Mouse (Mus musculus) lung, postnatal 0 days (tissue): ENCODE data around the gene Fcrl5.
"Not testable (repeated sequence)": the region's sequence is repeated elsewhere in the genome, so short reads cannot be mapped to it uniquely, and the experiment has no call there.

ENCODE experiments used
- CTCF ChIP-seq: IDR thresholded peaks from 2 replicates; pipeline ENCODE4 v1.5.1; 2016; ENCODE audit warnings: antibody characterized with exemption, mild to moderate bottlenecking
- EP300 ChIP-seq: IDR thresholded peaks from 2 replicates; pipeline ENCODE4 v1.6.1; 2016; ENCODE audit warnings: antibody characterized with exemption, mild to moderate bottlenecking, control low read depth

DNA sequence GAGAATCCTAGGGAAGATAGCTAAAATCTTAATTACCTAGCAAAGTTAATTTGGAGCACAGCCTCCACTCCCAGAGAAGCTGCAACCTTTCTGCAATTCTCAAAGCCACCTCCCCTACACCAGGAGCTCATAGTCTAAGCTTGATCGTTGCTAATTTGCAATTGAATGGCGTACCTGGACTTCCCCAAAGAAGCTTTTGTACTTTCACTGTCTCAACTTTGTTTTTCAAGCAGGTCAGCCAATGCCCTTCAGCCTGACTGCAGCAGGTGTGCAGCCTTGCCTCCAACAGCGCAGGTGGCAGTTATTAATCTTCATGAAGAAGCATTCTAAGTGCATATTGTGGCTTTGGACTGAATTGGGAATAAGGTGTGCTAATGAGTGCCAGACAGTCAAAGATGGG lies 42.4 kb downstream of the Fcrl5 start:
- not testable (repeated sequence) for TF ChIP-seq CTCF, EP300
